Mouse (Mus musculus) left cerebral cortex, adult 11 months (tissue): ENCODE data around the gene Rfng.
"Not testable (repeated sequence)": the region's sequence is repeated elsewhere in the genome, so short reads cannot be mapped to it uniquely, and the experiment has no call there.

ENCODE experiments used
- DNase-seq: peaks from one replicate; pipeline ENCODE4 v3.0.0; 2022; ENCODE audit warnings: low spot score

The Rfng gene

GRCm38 (mm10) chr11:120784064-120784791 lies at the start of gene Rfng, which contains the start of gene Gps1:
Gene Rfng, minus strand, starts transcription at chr11:120784207.
Gene Gps1, plus strand, starts transcription at chr11:120784272.
- peak; percentile 62 for DNase-seq

GRCm38 (mm10) chr11:120832962-120833361 lies 49.0 kb upstream of the Rfng start:
- DNase-seq, result not testable (repeated sequence)

GRCm38 (mm10) chr11:120831659-120832440 lies 47.8 kb upstream of the Rfng start:
- DNase-seq, result no peak

DNA sequence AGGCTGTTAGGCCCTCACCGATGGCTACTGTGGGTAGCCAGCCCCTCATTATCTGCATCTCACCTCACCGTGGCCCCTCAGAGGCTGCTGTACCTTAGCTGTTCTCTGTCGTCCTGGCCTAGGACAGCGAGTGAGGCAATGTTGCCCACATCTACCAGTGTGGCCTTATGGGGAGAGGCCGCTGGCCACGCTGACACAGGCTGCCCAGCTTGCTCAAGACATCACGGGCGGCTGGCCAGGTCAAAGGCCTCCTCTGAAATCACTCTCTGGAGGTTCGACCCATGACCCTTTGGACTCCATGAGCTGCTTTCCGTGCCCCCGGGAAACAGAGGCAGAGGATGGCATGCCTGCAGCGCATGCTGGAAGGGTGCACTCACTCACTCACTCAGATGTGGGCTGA lies 46.7 kb upstream of the Rfng start:
- DNase-seq, result no peak

DNA sequence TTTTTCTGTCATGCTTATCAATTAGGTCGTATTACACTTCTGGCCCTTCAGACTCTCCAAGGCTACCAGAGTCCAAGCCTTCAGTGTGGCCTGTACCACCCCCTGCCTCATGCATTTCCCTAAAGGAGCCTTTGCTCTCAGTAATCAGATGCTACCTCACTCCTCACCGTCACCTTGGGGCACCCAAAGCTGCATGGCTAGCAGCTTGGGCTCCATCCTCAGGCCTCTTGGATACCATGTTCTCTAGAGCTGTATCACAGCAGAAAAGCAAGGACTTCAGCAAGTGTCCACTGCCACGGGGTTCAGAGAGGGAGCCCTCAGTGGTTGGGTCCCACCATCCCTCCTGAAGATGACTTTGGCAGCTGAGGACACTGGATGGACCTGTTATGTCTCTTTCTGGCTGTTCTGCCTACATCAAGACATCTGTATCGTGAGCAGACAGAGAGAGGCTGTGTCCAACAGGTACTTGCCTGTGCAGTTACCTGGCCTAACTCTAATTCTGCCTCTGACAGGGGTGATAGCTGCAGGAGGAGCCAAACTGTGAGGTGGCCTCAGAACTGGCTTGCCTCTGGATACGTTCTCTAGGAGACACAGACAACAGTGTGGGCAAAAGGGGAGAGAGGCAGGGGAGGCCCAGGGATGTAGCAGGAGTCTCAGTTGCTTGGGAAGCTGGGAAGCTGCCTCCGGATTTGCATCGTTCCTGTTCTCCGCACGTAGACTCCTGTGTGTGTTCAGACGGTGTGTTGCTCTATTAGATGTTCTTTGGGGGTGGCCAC lies 45.9 kb upstream of the Rfng start:
- DNase-seq, result no peak

- DNase-seq, result no peak
These were observed 44.4 kb upstream of the Rfng start for GRCm38 (mm10) chr11:120828416-120828815.

DNA sequence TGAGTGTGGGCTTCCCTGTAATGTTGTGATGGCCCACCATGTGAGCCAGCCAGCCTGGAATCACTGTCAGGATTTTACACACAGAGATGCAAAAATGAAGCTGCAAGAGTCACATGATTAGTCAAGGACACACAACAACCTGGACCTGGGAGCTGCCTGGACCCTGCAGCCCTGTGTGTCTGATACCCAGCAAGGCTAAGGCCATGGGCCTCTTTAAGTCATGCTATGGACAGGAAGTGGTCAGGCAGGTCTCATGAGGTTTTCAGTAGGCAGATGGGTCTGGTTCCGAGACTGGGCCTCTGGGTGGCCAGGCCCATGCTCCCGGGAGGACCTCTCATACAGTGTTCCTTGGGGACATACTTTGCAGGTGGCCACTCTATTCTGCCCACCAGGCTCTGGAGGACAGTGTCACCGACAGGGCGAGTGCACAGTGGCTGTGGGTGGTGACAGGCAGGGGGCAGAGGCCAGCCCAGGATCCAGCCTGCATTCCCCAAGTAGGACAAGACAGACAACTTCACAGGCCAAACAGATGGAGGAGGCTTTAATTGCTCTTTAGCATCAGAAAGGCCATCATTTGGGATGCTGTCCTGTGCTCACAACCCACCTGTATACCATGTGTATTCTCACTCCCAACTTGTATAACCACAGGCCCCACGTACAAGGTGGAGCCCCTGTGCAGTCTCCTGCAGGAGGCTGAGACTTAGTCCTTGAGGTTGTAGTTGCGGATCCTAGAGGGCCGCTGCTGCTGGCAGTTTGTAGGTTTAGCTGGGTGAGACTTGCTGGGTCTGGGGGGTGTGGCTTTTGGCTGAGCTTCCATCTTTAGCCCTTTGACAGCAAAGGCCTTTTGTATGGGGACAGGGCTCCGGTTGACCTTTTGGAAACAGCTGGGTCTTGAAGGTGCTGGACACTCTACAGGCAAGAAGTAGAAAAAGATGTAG lies 42.3 kb upstream of the Rfng start:
- no peak for DNase-seq

GRCm38 (mm10) chr11:120825289-120825863 lies 41.4 kb upstream of the Rfng start:
- no peak for DNase-seq

GRCm38 (mm10) chr11:120824787-120825288 lies 40.8 kb upstream of the Rfng start:
- no peak for DNase-seq

DNA sequence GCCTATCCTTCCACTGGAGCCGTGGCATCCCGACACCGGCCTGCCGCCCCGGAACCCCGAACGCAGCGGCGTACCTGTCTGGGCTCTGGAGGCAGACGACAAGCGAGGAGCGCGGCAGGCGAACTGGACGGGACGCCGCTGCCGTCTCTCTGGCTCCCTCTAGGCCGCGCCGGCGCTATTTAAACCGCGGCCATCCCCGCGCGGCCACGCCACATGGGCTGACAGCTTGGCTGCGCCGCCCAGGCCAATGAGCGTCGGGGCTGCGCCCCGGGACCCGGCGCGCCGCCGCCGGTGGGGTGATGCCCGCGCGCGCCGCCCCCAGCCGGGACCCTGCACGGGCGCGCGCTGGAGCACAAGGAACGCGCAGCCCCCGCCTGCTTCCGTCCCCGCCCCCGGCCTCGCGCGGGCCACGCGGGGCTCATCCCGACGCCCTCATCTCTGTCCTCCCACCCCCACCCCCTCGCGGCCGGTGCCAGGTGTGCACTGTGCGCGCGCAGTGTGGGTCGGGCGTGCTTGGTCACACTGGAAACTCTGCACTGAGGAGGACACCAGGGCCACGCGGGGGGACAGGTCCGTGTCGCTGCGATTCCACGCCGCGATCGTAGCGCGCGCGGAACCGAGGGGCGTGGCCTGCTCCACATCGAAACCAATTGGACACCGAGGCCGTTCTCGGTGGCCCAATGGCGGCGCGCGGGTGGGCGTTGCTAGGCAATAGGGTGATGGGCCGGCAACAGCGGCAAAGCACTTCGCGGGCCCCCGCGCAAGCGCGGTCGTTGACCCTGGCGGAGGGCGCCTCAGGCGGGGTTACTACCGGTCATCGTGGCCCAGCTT lies 40.2 kb upstream of the Rfng start, which contains the start of gene Fasn:
TSS of gene Fasn (minus strand) at position 592 of the 831 bp plus-strand sequence.
- DNase-seq, result peak; percentile 97

GRCm38 (mm10) chr11:120823551-120823947 lies 39.5 kb upstream of the Rfng start:
- peak; percentile 61 for DNase-seq

- DNase-seq, result no peak
These were observed 39.0 kb upstream of the Rfng start for GRCm38 (mm10) chr11:120822831-120823550.

DNA sequence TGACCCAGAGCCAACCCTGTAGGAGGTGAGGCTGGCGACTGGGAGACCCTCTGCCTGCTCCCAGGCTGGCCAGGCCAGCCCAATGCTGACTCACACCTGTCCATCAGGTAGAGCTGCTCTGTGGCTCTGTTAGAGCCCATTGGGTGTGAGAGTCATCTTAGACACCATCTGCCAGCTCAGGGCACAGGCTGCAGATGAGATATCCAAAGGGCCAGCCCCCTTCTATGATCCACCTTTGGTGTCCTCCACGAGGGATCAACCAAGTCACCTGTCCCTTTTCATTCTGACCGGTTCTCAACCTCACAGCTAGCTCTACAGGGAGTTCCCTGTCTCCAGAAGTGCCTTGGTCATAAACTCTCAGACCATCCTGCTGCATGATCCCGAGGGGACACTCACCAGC lies 38.3 kb upstream of the Rfng start:
- DNase-seq, result no peak

- DNase-seq, result no peak
These were observed 37.3 kb upstream of the Rfng start for GRCm38 (mm10) chr11:120821076-120821922.

GRCm38 (mm10) chr11:120820546-120820945 lies 36.5 kb upstream of the Rfng start:
- DNase-seq, result no peak

- no peak for DNase-seq
These were observed 35.5 kb upstream of the Rfng start for GRCm38 (mm10) chr11:120819556-120819955.

DNA sequence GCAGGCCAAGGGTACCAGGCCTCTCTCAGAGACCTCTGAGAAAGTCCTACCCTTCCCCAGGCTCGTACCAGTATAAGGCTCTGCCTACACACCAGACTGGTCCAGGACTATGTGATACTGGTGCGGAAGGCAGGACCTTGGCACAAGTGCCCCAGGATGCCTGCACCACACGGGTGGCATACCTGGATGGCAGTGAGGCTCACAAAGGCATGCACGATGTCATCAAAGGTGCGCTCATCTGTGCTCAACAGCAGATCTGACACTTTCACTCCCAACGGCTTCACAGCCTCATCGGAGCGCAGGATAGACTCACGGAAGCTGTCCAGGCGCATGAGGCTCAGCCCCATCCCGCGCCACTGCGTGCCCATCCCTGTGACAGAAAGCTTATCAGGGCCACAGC lies 34.2 kb upstream of the Rfng start:
- no peak for DNase-seq

DNA sequence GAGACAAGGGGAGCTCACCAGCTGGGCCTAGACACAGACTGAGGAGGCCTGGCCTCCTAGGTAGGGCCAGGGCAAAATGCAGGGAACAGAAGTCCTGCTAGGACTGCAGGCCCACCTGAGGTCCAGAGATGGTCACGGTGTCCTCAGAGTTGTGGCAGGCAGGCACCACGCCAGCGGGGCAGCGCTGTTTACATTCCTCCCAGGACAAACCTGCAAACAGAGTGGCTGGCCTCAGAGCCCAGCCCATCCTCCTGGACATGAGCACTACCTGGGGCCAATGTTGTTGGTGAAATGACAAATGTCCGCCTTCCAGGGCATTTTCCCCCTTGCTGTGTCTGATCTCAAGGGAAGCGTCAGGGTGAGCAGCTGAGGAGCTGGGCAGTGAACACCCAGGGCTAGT lies 33.4 kb upstream of the Rfng start:
- DNase-seq, result no peak
